Mouse (Mus musculus): ENCODE results near the gene Acp4.
"Not testable (repeated sequence)": the region's sequence is repeated elsewhere in the genome, so short reads cannot be mapped to it uniquely, and the experiment has no call there.

Acp4 gene

GRCm38 (mm10) chr7:44257278-44257677, at the start of gene Acp4:
Acp4 (minus strand) TSS chr7:44257378.
- DNase-seq (ENCODE audit: low spot score in 2 of 2) = no peak

GRCm38 (mm10) chr7:44306516-44307240, 49.5 kb upstream of the Acp4 start, which contains the start of gene Clec11a:
Clec11a (minus strand) TSS chr7:44306902.
- peak; percentile 2 to 3 for DNase-seq (ENCODE audit: low spot score in 2 of 2)

GRCm38 (mm10) chr7:44305686-44306085, 48.5 kb upstream of the Acp4 start:
- DNase-seq (ENCODE audit: low spot score in 2 of 2) = peak in 1 of 2 experiments; percentile 8

- DNase-seq (ENCODE audit: low spot score in 2 of 2) = peak; percentile 96 to 97
Observed at GRCm38 (mm10) chr7:44304775-44305641, 47.8 kb upstream of the Acp4 start.

GRCm38 (mm10) chr7:44304463-44304774, 47.2 kb upstream of the Acp4 start:
- DNase-seq (ENCODE audit: low spot score in 2 of 2) = no peak

GRCm38 (mm10) chr7:44303346-44304340, 46.5 kb upstream of the Acp4 start:
- peak in 1 of 2 experiments; percentile 1 for DNase-seq (ENCODE audit: low spot score in 2 of 2)

- not testable (repeated sequence) for DNase-seq (ENCODE audit: low spot score in 2 of 2)
Observed at GRCm38 (mm10) chr7:44297501-44297900, 40.3 kb upstream of the Acp4 start.

DNA sequence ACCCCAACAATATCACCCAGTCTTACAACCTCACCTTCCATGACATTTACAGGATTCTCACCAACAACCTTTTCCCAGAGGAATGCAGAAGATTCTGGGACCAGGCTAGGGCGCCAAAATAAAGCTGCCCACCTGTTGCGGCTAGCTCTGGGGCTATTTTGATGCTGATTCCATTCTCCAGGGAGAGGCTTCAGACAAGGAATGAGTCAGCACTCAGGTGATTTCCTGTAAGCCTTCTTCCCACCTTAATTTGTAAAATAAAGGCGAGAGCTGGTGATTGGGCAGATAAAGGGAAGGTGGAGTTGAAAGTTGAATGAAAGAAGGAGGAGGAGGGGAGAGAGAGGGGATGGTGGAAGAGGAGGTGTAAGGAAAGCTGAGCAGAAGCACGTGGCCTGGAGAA, 34.2 kb upstream of the Acp4 start:
- DNase-seq (ENCODE audit: low spot score in 2 of 2) = no peak

DNA sequence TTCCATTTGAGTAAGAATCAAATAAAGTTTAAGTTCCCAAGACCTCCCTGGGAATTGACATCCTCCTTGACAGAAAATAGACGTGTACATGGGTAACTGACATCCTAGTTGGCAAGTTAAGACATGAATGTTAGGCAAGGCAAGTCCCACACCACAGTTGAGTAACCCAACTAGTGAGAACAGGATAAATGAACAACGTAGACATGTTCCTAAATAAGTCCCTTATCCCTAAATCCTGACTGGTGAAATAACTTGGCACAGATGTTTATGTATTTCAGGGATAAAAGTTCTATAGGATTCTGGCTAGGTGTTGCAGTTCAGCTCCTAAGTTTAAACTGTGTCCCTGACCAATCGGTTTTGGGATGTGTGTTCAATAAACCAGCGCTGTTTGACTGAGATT, 33.8 kb upstream of the Acp4 start:
- DNase-seq (ENCODE audit: low spot score in 2 of 2) = no peak

DNA sequence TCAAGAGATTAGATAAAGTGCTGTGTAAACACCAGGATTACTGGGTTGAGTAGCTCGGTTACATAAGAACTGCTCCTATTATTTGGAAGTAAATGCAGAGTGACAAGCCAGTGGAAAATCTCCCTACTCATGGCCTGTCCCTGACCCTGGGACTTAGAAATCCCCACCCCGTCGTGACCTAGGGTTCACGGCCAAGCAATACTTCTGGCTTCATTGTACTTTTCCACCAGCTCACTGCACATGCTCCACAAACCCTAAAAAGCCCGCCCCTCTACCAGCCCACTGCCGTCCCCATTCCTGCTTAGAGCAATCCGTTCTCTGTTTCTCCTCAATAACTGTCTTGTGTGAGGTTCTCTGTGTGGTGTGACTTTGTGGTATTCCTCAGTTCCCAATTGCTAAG, 30.6 kb upstream of the Acp4 start:
- no peak for DNase-seq (ENCODE audit: low spot score in 2 of 2)

- DNase-seq (ENCODE audit: low spot score in 2 of 2) = peak in 1 of 2 experiments; percentile 28
Observed at GRCm38 (mm10) chr7:44281586-44281985, 24.4 kb upstream of the Acp4 start.

- no peak for DNase-seq (ENCODE audit: low spot score in 2 of 2)
Observed at GRCm38 (mm10) chr7:44280959-44281358, 23.8 kb upstream of the Acp4 start.

- DNase-seq (ENCODE audit: low spot score in 2 of 2) = peak; percentile 55 to 63
Observed at GRCm38 (mm10) chr7:44277250-44277622, 20.1 kb upstream of the Acp4 start.

- DNase-seq (ENCODE audit: low spot score in 2 of 2) = no peak
Observed at GRCm38 (mm10) chr7:44276461-44277249, 19.5 kb upstream of the Acp4 start.

- DNase-seq (ENCODE audit: low spot score in 2 of 2) = no peak
Observed at GRCm38 (mm10) chr7:44275546-44275945, 18.4 kb upstream of the Acp4 start.

GRCm38 (mm10) chr7:44274096-44274495, 16.9 kb upstream of the Acp4 start:
- no peak for DNase-seq (ENCODE audit: low spot score in 2 of 2)

- no peak for DNase-seq (ENCODE audit: low spot score in 2 of 2)
Observed at GRCm38 (mm10) chr7:44273446-44273845, 16.3 kb upstream of the Acp4 start.

DNA sequence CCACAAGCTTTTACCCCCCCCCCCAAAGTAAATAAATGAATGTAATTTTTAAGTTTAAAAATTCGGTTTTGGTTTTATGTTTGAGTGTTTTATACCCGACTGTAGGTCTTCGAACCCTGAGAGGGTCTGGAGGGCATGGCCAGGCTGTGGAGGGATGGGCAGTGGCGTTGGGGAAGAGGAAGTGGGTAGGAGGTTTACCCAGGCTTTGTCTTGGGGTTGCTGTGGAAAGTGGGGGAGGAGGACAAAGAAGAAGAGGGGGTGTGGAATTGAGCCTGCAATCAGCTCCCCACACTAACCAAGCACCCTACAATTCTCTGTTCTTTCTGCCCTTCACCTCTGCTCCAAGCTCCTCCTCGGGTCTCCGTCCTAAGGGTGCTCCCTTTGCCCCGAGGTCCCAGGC, 15.4 kb upstream of the Acp4 start:
- DNase-seq (ENCODE audit: low spot score in 2 of 2) = no peak

GRCm38 (mm10) chr7:44271309-44271708, 14.1 kb upstream of the Acp4 start:
- DNase-seq (ENCODE audit: low spot score in 2 of 2) = no peak

- no peak for DNase-seq (ENCODE audit: low spot score in 2 of 2)
Observed at GRCm38 (mm10) chr7:44269397-44269796, 12.2 kb upstream of the Acp4 start.

DNA sequence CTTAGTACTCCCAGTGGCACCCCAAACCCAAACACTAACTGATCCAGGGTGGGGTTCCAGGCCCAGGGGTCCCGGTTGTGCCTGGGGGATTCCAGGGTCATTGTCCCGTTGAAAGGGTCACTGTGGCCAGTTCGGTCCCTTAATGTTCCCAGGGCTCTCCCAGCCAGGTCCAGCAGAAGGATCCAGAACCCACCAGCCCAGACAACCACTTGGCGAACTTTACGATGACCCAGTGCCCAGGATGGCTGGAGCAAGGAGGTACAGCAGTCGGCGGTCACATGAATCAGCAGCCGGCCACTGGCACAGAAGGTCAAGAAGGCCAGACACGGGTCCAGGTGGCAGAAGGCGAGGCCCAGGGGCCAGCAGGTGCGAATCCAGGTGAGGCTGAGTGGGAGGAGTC, 10.9 kb upstream of the Acp4 start:
- no peak for DNase-seq (ENCODE audit: low spot score in 2 of 2)
